Mouse (Mus musculus): Measurements from ENCODE around the gene Acp1.
A peak's percentile ranks its signal among the peaks of the same experiment; 100 is the strongest.

Acp1 gene

GRCm38 (mm10) chr12:30864347-30864746 is 47.0 kb downstream of the Acp1 start:
- DNase-seq (ENCODE audit: low read depth, low spot score): no peak

DNA sequence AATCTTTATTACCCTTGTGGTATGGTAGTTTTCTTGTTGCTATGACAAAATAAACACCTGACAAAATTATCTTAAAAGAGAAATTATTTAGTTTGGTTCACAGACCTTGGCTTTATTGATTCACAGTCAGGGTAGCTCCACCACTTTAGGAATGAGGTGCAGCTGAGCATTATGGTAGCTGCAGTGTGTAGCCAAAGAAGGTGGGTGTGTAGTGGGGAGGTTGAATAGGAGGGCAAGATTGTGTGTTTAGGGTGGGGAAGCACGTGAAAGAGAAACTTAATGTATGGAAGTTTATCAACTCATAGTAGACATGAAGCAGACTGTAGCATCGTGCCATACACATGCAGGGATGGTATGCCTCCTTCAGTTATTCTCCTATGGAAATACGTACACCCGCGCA is 55.2 kb downstream of the Acp1 start:
- DNase-seq (ENCODE audit: low read depth, low spot score): no peak

DNA sequence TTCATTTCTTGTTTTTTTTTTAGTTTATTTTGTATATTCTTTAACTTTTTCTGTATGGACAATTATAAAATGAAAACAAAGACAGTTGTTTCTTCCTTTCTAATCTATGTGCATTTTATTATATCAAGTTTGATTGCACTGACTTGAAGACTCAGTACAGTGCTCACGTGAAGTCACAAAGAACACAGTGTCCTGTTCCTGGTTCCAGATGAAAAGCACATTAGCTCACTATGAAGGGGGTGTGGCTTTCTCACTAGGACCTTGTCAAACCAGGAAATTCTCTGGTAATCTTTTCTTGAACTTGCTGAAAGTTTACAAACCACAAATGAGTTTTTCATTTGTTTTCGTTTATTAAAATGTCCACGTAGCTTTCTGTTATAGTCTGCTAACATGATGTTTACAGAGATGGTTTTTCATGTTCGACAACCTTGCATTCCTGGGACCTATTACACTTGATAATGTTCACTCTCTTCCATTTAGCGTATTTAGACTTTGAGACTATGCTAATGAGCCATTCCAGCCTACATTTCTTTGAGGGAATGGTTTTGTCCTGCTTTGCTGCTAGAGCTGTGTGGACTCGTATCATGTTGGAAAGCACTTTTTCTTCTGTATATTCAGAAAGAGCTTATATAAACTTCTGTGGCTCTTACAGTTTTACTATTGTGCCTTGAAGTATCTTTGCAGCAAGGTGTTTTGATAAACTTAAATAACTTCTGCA is 55.8 kb downstream of the Acp1 start:
- no peak for DNase-seq (ENCODE audit: low read depth, low spot score)

- DNase-seq (ENCODE audit: low read depth, low spot score): no peak
These were observed 59.5 kb downstream of the Acp1 start for GRCm38 (mm10) chr12:30851871-30852270.

- DNase-seq (ENCODE audit: low read depth, low spot score): peak; percentile 20
These were observed 60.5 kb downstream of the Acp1 start for GRCm38 (mm10) chr12:30850902-30851301.

DNA sequence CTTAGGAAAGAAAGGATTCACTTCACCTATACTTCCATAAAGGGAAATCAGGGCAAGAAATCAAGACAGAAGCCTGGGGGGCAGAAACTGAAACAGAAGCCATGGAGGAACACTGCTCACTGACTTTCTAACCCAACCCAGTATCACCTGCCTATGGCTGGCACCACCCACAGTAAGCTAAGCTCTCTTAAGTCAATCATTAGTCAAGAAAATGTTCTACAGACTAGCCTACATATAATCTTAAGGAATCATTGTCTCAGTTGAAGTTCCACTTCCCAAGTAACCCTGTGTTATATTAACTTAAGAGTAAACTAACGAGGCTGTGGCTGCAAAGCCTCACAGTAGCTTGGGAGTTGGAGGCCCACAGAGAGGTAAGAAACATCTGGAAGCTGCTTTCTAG is 62.9 kb downstream of the Acp1 start:
- DNase-seq (ENCODE audit: low read depth, low spot score): no peak

Data from brain, embryonic 18.5 days (tissue).